Mouse (Mus musculus) heart, adult 9 months (tissue): ENCODE data around the gene Gm5483.
"Not testable (repeated sequence)": the region's sequence is repeated elsewhere in the genome, so short reads cannot be mapped to it uniquely, and the experiment has no call there.

Experiments used
- DNase-seq, 2 experiments: peaks; one replicate each; pipeline ENCODE4 v3.0.0; 2022; ENCODE audit warnings: low spot score in 2 of 2

Gene Gm5483

GRCm38 (mm10) chr16:36183912-36184311, at the start of gene Gm5483:
TSS of gene Gm5483 (plus strand) at chr16:36184212.
- DNase-seq, result not testable (repeated sequence)

- no peak for DNase-seq
These were observed 45.8 kb upstream of the Gm5483 start for GRCm38 (mm10) chr16:36138201-36138600.

- DNase-seq, result no peak
These were observed 27.5 kb upstream of the Gm5483 start, which contains the start of gene Stfa2l1 for GRCm38 (mm10) chr16:36156402-36156975. TSS of gene Stfa2l1 (plus strand) at chr16:36156811.

GRCm38 (mm10) chr16:36167841-36168240, 16.2 kb upstream of the Gm5483 start:
- DNase-seq, result not testable (repeated sequence)

- DNase-seq, result no peak
These were observed 7.9 kb upstream of the Gm5483 start for GRCm38 (mm10) chr16:36176108-36176507.

GRCm38 (mm10) chr16:36179910-36180309, 4.1 kb upstream of the Gm5483 start:
- no peak for DNase-seq

GRCm38 (mm10) chr16:36199226-36199625, 15.2 kb downstream of the Gm5483 start:
- no peak for DNase-seq

GRCm38 (mm10) chr16:36203846-36204245, 19.8 kb downstream of the Gm5483 start:
- DNase-seq, result no peak

- DNase-seq, result not testable (repeated sequence)
These were observed 21.7 kb downstream of the Gm5483 start for GRCm38 (mm10) chr16:36205684-36206083.

- DNase-seq, result no peak
These were observed 26.0 kb downstream of the Gm5483 start, which contains the start of gene Gm5416 for GRCm38 (mm10) chr16:36209967-36210453. TSS of gene Gm5416 (plus strand) at chr16:36210403.

GRCm38 (mm10) chr16:36221168-36221567, 37.2 kb downstream of the Gm5483 start, which contains the start of gene 2010005H15Rik:
TSS of gene 2010005H15Rik (plus strand) at chr16:36221468.
- DNase-seq, result not testable (repeated sequence)
